9 mouse cellular contexts compared by ENCODE assay signal in the genomic region with DNA sequence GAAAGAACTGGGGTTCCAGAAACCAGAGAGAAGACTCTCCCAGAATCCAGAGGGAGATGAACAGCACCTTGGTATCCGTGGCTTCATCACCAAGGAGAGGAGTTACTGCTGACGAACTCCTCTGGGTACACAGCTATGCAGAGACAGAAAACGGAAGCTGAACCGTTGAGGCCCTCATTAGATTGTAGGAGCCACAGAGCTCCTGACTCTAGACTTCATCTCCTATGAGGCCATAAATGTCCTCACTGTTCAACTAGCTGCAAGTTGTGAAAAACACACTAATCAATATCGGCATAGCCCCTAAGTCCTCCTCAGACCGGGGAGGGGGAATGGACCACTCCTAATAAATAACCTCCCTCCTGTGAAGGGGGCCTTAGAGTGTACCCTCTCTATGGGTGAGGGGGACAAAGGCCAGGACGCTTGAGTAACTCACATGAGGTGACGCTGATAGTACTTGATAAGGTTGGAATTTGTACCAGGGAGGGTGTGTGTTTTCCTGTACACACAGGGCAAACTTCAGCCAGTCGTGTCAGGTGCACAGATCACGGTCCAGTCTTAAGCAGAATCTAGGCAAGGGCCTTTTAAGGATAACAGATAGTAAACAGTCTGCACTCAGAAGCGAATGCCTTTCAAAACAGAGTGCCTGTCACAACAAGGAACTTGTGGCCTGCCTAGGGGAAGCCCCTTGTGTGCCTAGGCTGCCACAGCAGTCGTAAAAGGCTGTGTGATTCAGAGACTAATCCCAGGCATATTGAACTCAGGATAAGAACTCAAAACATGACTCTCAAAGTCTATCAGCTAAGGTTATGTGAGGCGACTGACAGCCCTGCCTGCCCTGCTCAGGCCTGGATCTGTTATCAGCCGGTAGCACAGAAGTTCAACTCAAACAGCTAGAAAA.
DNase-seq lines count a peak whose midpoint lies in the region; ATAC-seq and TF ChIP-seq lines count a peak whose summit lies in the region.
"Had no signal": no experiment of that assay in that cellular context is flagged by ENCODE, and none has a peak within 500 bp of the region (broad histone marks: within the 10 kb centered on the region; RNA-seq: fewer than 3 reads in every experiment).

No protein-coding gene starts in this region.

- H3K4me2 ChIP-seq in intestine, embryonic 15.5 days (replicated peaks) = no peak overlapping the region

- no peak for TF ChIP-seq CTCF in thymus, adult 2 months (IDR thresholded peaks at IDR 0.05; ENCODE audit: borderline replicate concordance, control insufficient read depth, extremely low read depth, insufficient read depth, low read length, poor library complexity)

- H3K9me3 ChIP-seq in intestine, embryonic 15.5 days = no peaks in the 10 kb centered on the region

- H3K27ac ChIP-seq in thymus, adult 2 months (ENCODE audit: control insufficient read depth, insufficient read depth, low read length) = no peak overlapping the region
- H3K27ac ChIP-seq in intestine, embryonic 15.5 days = peak overlapping the region; percentile 36

- H3K27me3 ChIP-seq in thymus, adult 2 months (ENCODE audit: control insufficient read depth, insufficient read depth, low read length) = no peaks in the 10 kb centered on the region
- no peaks in the 10 kb centered on the region for H3K27me3 ChIP-seq in intestine, embryonic 15.5 days (replicated peaks)

- peaks cover 12% of the 10 kb centered on the region; the same call in 1 of the 2 replicates for H3K4me1 ChIP-seq in thymus, adult 2 months (replicated peaks; ENCODE audit: control insufficient read depth, insufficient read depth, low read length)
- H3K4me1 ChIP-seq in intestine, embryonic 15.5 days (replicated peaks) = peaks cover 12% of the 10 kb centered on the region

- H3K9ac ChIP-seq in intestine, embryonic 15.5 days = no peak overlapping the region

- no peak for TF ChIP-seq POLR2A in thymus, adult 2 months (IDR thresholded peaks at IDR 0.05; ENCODE audit: control insufficient read depth, extremely low read depth, insufficient read depth, low read length, poor library complexity)

- ATAC-seq in intestine, embryonic 15.5 days = peak; percentile 93
- ATAC-seq in megakaryocyte, adult 5-6 weeks (ENCODE audit: poor library complexity, severe bottlenecking) = peak; percentile 88

- no peaks in the 10 kb centered on the region for H3K36me3 ChIP-seq in thymus, adult 2 months (ENCODE audit: control insufficient read depth, insufficient read depth, low read length)
- H3K36me3 ChIP-seq in intestine, embryonic 15.5 days = no peaks in the 10 kb centered on the region

- peak; percentile 25 for DNase-seq in thymus, adult 2 months
- DNase-seq in thymus, postnatal 10 days (ENCODE audit: low spot score in 2 of 2) = no peak
- DNase-seq in yolk sac, embryonic 10.5 days (ENCODE audit: low spot score) = peak; percentile 86
- no peak for DNase-seq in adrenal gland, adult 18-20 months (ENCODE audit: low spot score in 2 of 2)
- no peak for DNase-seq in adrenal gland, postnatal 10 days
- no peak for DNase-seq in embryo, embryonic 10.5 days (ENCODE audit: low spot score)
- DNase-seq: lung, postnatal 14 days had no signal

- no peak overlapping the region for H3K4me3 ChIP-seq in thymus, adult 2 months (ENCODE audit: control insufficient read depth, insufficient read depth, low read length)
- no peak overlapping the region for H3K4me3 ChIP-seq in intestine, embryonic 15.5 days (replicated peaks)

- WGBS in thymus, adult 2 months = 34% methylated on average over 14 of the region's 14 CpGs
- WGBS in intestine, embryonic 15.5 days = 31% methylated on average over 14 of the region's 14 CpGs

Comparison
In these comparisons a context has a peak if more than half of its experiments do, and no peak if none do; other contexts are left out.
1. DNase-seq: peak in thymus, adult 2 months (single experiment) and yolk sac, embryonic 10.5 days (single experiment); none in thymus, postnatal 10 days (0 of 2), adrenal gland, adult 18-20 months (0 of 2), adrenal gland, postnatal 10 days (single experiment) and embryo, embryonic 10.5 days (single experiment).